ENCODE assay signal across 20 mouse cellular contexts in the genomic region with DNA sequence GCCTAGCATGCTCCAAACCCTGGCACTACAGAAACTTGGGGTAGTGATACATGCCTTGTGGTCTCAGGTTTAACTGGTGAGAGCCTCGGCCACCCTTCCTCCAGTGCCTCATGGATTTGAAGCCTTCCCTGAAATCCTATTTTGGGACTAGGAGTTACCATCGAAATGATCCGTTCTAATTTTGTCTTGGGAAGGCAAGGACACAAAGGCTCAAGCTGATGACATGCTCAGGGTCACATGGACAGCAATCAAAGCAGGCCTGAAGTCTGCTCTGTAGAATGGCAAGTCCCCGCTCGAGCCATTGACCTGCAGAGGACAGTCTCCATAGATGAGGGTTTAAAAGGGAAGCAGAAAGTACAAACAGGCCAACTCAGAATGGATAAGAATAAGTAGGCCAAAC.
DNase-seq lines count a peak whose midpoint lies in the region; ATAC-seq and TF ChIP-seq lines count a peak whose summit lies in the region.
"Had no signal": no experiment of that assay in that cellular context is flagged by ENCODE, and none has a peak within 500 bp of the region (broad histone marks: within the 10 kb centered on the region; RNA-seq: fewer than 3 reads in every experiment).

No protein-coding gene starts in this region.

- no peak overlapping the region for H3K4me3 ChIP-seq in heart, embryonic 12.5 days
- H3K4me3 ChIP-seq in bone marrow macrophage, adult 2 months (ENCODE audit: insufficient read depth, low read length): no peak overlapping the region
- no peak overlapping the region for H3K4me3 ChIP-seq in forebrain, embryonic 16.5 days (replicated peaks; ENCODE audit: low read length)
- H3K4me3 ChIP-seq: embryonic facial prominence, embryonic 12.5 days; hindbrain, embryonic 15.5 days; kidney, embryonic 15.5 days had no signal

- H3K27ac ChIP-seq in heart, embryonic 12.5 days (ENCODE audit: poor library complexity, severe bottlenecking): peak overlapping the region; percentile 11
- peak overlapping the region; percentile 44 for H3K27ac ChIP-seq in bone marrow macrophage, adult 2 months (ENCODE audit: insufficient read depth, low read depth, low read length)
- H3K27ac ChIP-seq in forebrain, embryonic 16.5 days (ENCODE audit: low read length): no peak overlapping the region
- H3K27ac ChIP-seq: embryonic facial prominence, embryonic 12.5 days; hindbrain, embryonic 15.5 days; kidney, embryonic 15.5 days had no signal

- intact Hi-C loops in heart, postnatal 36 days (cut with DNase I): no loop called here

- DNase-seq in heart, adult 11 months: peak; percentile 84
- DNase-seq in heart, postnatal 4 days: no peak
- DNase-seq in heart, postnatal 36 days: no peak
- DNase-seq: adrenal gland, postnatal 14 days; cerebellum, adult 11-12 months; cerebellum, adult 9-10 months; cerebellum, postnatal 25 days; forebrain, postnatal 0 days; gastrocnemius, postnatal 14 days; kidney, adult 2 months had no signal

- ATAC-seq in heart, embryonic 12.5 days (ENCODE audit: insufficient number of reproducible peaks, low FRiP score): no peak
- no peak for ATAC-seq in forebrain, embryonic 16.5 days
- ATAC-seq: activated CD4-positive, CD25-positive, alpha-beta regulatory T cell, adult 4 months; forebrain, postnatal 0 days; intestine, embryonic 16.5 days; Patski had no signal

- H3K4me1 ChIP-seq in heart, embryonic 12.5 days (replicated peaks): peaks cover 26% of the 10 kb centered on the region
- peaks cover 17% of the 10 kb centered on the region for H3K4me1 ChIP-seq in bone marrow macrophage, adult 2 months (ENCODE audit: control insufficient read depth, insufficient read depth, low read length)
- no peaks in the 10 kb centered on the region for H3K4me1 ChIP-seq in forebrain, embryonic 16.5 days (replicated peaks; ENCODE audit: control insufficient read depth, insufficient read depth, low read length)
- H3K4me1 ChIP-seq: hindbrain, embryonic 15.5 days had no signal

- H3K27me3 ChIP-seq in heart, embryonic 12.5 days (replicated peaks): no peaks in the 10 kb centered on the region
- no peaks in the 10 kb centered on the region for H3K27me3 ChIP-seq in forebrain, embryonic 16.5 days (replicated peaks; ENCODE audit: control insufficient read depth, insufficient read depth, low read length)
- H3K27me3 ChIP-seq: CH12.LX; embryonic facial prominence, embryonic 12.5 days; hindbrain, embryonic 15.5 days; kidney, embryonic 15.5 days; Patski had no signal

- H3K36me3 ChIP-seq in heart, embryonic 12.5 days: no peaks in the 10 kb centered on the region
- H3K36me3 ChIP-seq in forebrain, embryonic 16.5 days (ENCODE audit: control insufficient read depth, insufficient read depth): no peaks in the 10 kb centered on the region
- H3K36me3 ChIP-seq: embryonic facial prominence, embryonic 12.5 days; hindbrain, embryonic 15.5 days; kidney, embryonic 15.5 days had no signal

- WGBS in heart, embryonic 12.5 days: 43% methylated on average over 5 of the region's 5 CpGs
- 95% methylated on average over 5 of the region's 5 CpGs for WGBS in forebrain, embryonic 16.5 days

- no peak overlapping the region for H3K4me2 ChIP-seq in heart, embryonic 12.5 days
- no peak overlapping the region for H3K4me2 ChIP-seq in forebrain, embryonic 16.5 days (ENCODE audit: low read length)
- H3K4me2 ChIP-seq: embryonic facial prominence, embryonic 12.5 days; hindbrain, embryonic 15.5 days; kidney, embryonic 15.5 days had no signal

- TF ChIP-seq CTCF in bone marrow macrophage, adult 2 months (IDR thresholded peaks at IDR 0.05; ENCODE audit: low read depth, low read length): no peak

- no peak overlapping the region for H3K9ac ChIP-seq in heart, embryonic 12.5 days
- H3K9ac ChIP-seq in forebrain, embryonic 16.5 days (replicated peaks; ENCODE audit: low read depth, low read length): no peak overlapping the region
- H3K9ac ChIP-seq: embryonic facial prominence, embryonic 12.5 days; forebrain, postnatal 0 days; hindbrain, embryonic 15.5 days; kidney, embryonic 15.5 days had no signal

- no peaks in the 10 kb centered on the region for H3K9me3 ChIP-seq in heart, embryonic 12.5 days (replicated peaks)
- H3K9me3 ChIP-seq in forebrain, embryonic 16.5 days (ENCODE audit: control insufficient read depth, low read length): no peaks in the 10 kb centered on the region
- H3K9me3 ChIP-seq: embryonic facial prominence, embryonic 12.5 days; hindbrain, embryonic 15.5 days; kidney, embryonic 15.5 days had no signal

- TF ChIP-seq POLR2A in bone marrow macrophage, adult 2 months (IDR thresholded peaks at IDR 0.05; ENCODE audit: borderline replicate concordance, low read depth, low read length): no peak
